Mouse (Mus musculus) heart, adult 2 months (tissue): ENCODE results near the gene Txndc16. TPM values are rescaled to one million over a fixed set of nuclear protein-coding genes. Genes with fewer than 3 reads are reported as not detected.

ENCODE experiments used
- DNase-seq, 2 experiments: peaks; one replicate each; pipeline ENCODE4 v3.0.0; 2021
- H3K27ac ChIP-seq: fragments of 200-600 bp; 2 replicates; pipeline ENCODE4 v1.8.1; 2022
- H3K27me3 ChIP-seq: fragments of 200-500 bp; 2 replicates; pipeline ENCODE4 v1.6.1; 2012; ENCODE audit warnings: mild to moderate bottlenecking, low read length, inconsistent platforms, mixed read lengths; ENCODE audit not compliant: control insufficient read depth, insufficient read depth
- H3K36me3 ChIP-seq: fragments of 200-500 bp; 2 replicates; pipeline ENCODE4 v1.6.1; 2012; ENCODE audit warnings: low read length, inconsistent platforms; ENCODE audit not compliant: control insufficient read depth, insufficient read depth
- H3K4me1 ChIP-seq: fragments of 200-500 bp; 2 replicates; pipeline ENCODE4 v1.6.1; 2011; ENCODE audit warnings: low read length; ENCODE audit not compliant: control insufficient read depth, insufficient read depth
- H3K4me3 ChIP-seq: fragments of 200-600 bp; 2 replicates; pipeline ENCODE4 v1.8.1; 2022
- H3K79me2 ChIP-seq: fragments of 200-500 bp; replicated peaks from 2 replicates; pipeline ENCODE4 v1.6.1; 2012; ENCODE audit warnings: mild to moderate bottlenecking, inconsistent platforms, low read length, moderate library complexity, mixed read lengths; ENCODE audit not compliant: control insufficient read depth, insufficient read depth
- H3K9ac ChIP-seq: fragments of 200-500 bp; 2 replicates; pipeline ENCODE4 v1.6.1; 2012; ENCODE audit warnings: low read depth, mild to moderate bottlenecking, control low read depth, inconsistent platforms, low read length, mixed read lengths
- CTCF ChIP-seq: fragments of 200-600 bp; IDR thresholded peaks from 2 replicates; pipeline ENCODE4 v1.8.1; 2022; ENCODE audit warnings: antibody characterized with exemption, mild to moderate bottlenecking, moderate library complexity
- EP300 ChIP-seq: fragments of 200-500 bp; IDR thresholded peaks from 2 replicates; pipeline ENCODE4 v1.6.1; 2011; ENCODE audit warnings: low read depth, low read length, control low read depth; ENCODE audit not compliant: insufficient read depth
- POLR2A ChIP-seq: fragments of 200-500 bp; IDR thresholded peaks from 2 replicates; pipeline ENCODE4 v1.6.1; 2011; ENCODE audit warnings: mild to moderate bottlenecking, low read depth, low read length, control low read depth; ENCODE audit not compliant: insufficient read depth
- WGBS: fragments of 180-500 bp; shearing (Covaris S2); methylation state at CpG from one replicate; pipeline ENCODE4 v1.1.7; 2018; 5-methylcytosine and 5-hydroxymethylcytosine counted together
- intact Hi-C: fragments of 180-260 bp; cut with DNase I; formaldehyde crosslinking; loops from one replicate; pipeline ENCODE4 v1.15.1; 2025
- polyA plus RNA-seq: library from polyadenylated mRNA; depleted of rRNA; stranded (reverse); fragments of >200 nt; gene quantifications from 2 replicates; pipeline ENCODE4 v1.2.3, GENCODE M21; 2012
- total RNA-seq, 2 experiments: library from RNA; stranded (reverse); gene quantifications; 2 replicates each; pipeline ENCODE4 v1.2.3; 2021

The Txndc16 gene
- total and polyA plus RNA-seq, 3 experiments, result 5.2 to 12.3 (median 11.2) TPM

- no peaks in the 10 kb centered on the region for H3K79me2 ChIP-seq
- WGBS, result 83% methylated on average over 4 of the region's 4 CpGs
- H3K4me3 ChIP-seq, result no peak overlapping the region
- H3K36me3 ChIP-seq, result no peaks in the 10 kb centered on the region
- TF ChIP-seq EP300, result no peak
- no peak overlapping the region for H3K9ac ChIP-seq
- H3K27me3 ChIP-seq, result no peaks in the 10 kb centered on the region
- no peak overlapping the region for H3K27ac ChIP-seq
- H3K4me1 ChIP-seq, result no peaks in the 10 kb centered on the region
- intact Hi-C loops, result no loop called here
- no peak for DNase-seq
These were observed 9.4 kb downstream of the Txndc16 start for GRCm38 (mm10) chr14:45210683-45211082.

- TF ChIP-seq EP300, result no peak
- TF ChIP-seq POLR2A, result no peak
- TF ChIP-seq CTCF, result no peak
- Histone ChIP-seq H3K79me2 (no peaks in the 10 kb centered on the region), H3K9ac (no peak overlapping the region), H3K36me3 (no peaks in the 10 kb centered on the region), H3K27ac (no peak overlapping the region), H3K27me3 (no peaks in the 10 kb centered on the region), H3K4me1 (no peaks in the 10 kb centered on the region), H3K4me3 (no peak overlapping the region)
- DNase-seq, result no peak
- intact Hi-C loops, result no loop called here
These were observed 19.5 kb downstream of the Txndc16 start for GRCm38 (mm10) chr14:45200607-45201006.

- Histone ChIP-seq H3K36me3 (no peaks in the 10 kb centered on the region), H3K79me2 (no peaks in the 10 kb centered on the region), H3K4me1 (no peaks in the 10 kb centered on the region), H3K27me3 (no peaks in the 10 kb centered on the region), H3K4me3 (no peak overlapping the region), H3K9ac (no peak overlapping the region), H3K27ac (no peak overlapping the region)
- intact Hi-C loops, result no loop called here
- no peak for DNase-seq
- TF ChIP-seq CTCF (no peak), POLR2A (no peak), EP300 (no peak)
- 86% methylated on average over 2 of the region's 2 CpGs for WGBS
These were observed 29.1 kb downstream of the Txndc16 start for GRCm38 (mm10) chr14:45190999-45191398.

GRCm38 (mm10) chr14:45181611-45182010 lies 38.5 kb downstream of the Txndc16 start:
- Histone ChIP-seq H3K4me1 (no peaks in the 10 kb centered on the region), H3K79me2 (no peaks in the 10 kb centered on the region), H3K27ac (no peak overlapping the region), H3K9ac (no peak overlapping the region), H3K4me3 (no peak overlapping the region), H3K27me3 (no peaks in the 10 kb centered on the region), H3K36me3 (no peaks in the 10 kb centered on the region)
- intact Hi-C loops, result no loop called here
- no peak for TF ChIP-seq EP300
- TF ChIP-seq POLR2A, result no peak
- no peak for TF ChIP-seq CTCF
- no peak for DNase-seq
- WGBS, result 75% methylated on average over 4 of the region's 4 CpGs

GRCm38 (mm10) chr14:45179606-45180005 lies 40.5 kb downstream of the Txndc16 start:
- no peaks in the 10 kb centered on the region for H3K4me1 ChIP-seq
- intact Hi-C loops, result no loop called here
- H3K9ac ChIP-seq, result no peak overlapping the region
- no peak for TF ChIP-seq POLR2A
- no peak for TF ChIP-seq EP300
- TF ChIP-seq CTCF, result no peak
- H3K36me3 ChIP-seq, result no peaks in the 10 kb centered on the region
- H3K4me3 ChIP-seq, result no peak overlapping the region
- H3K79me2 ChIP-seq, result no peaks in the 10 kb centered on the region
- H3K27me3 ChIP-seq, result no peaks in the 10 kb centered on the region
- no peak overlapping the region for H3K27ac ChIP-seq
- WGBS, result 83% methylated on average over 2 of the region's 2 CpGs
- DNase-seq, result no peak

- Histone ChIP-seq H3K4me3 (no peak overlapping the region), H3K9ac (no peak overlapping the region), H3K79me2 (no peaks in the 10 kb centered on the region), H3K27ac (no peak overlapping the region), H3K27me3 (no peaks in the 10 kb centered on the region), H3K4me1 (no peaks in the 10 kb centered on the region), H3K36me3 (no peaks in the 10 kb centered on the region)
- intact Hi-C loops, result no loop called here
- WGBS, result 87% methylated on average over 2 of the region's 2 CpGs
- TF ChIP-seq EP300 (no peak), CTCF (no peak), POLR2A (no peak)
- DNase-seq, result no peak
These were observed 40.9 kb downstream of the Txndc16 start for GRCm38 (mm10) chr14:45179186-45179585.
